Mouse (Mus musculus) liver, embryonic 14.5 days (tissue): Measurements from ENCODE around the gene Omt2b. TPM values are rescaled to one million over a fixed set of nuclear protein-coding genes. Genes with fewer than 3 reads are reported as not detected.
A peak's percentile ranks its signal among the peaks of the same experiment; 100 is the strongest.

ENCODE experiments used
- ATAC-seq: fragments of 200-750 bp; cut with Nextera tagmentation; 2 replicates; pipeline ENCODE4 v1.8.0; 2017; ENCODE audit warnings: moderate number of reproducible peaks, mild to moderate bottlenecking, moderate library complexity; ENCODE audit not compliant: insufficient read depth
- DNase-seq, 3 experiments: peaks; one replicate each; pipeline ENCODE4 v3.0.0-alpha.2; 2012 to 2013; ENCODE audit warnings: low read depth in 3 of 3, low spot score in 3 of 3
- H3K27ac ChIP-seq: fragments of 300-500 bp; sonication (generic); 2 replicates; pipeline ENCODE4 v1.5.1; 2014; ENCODE audit warnings: moderate library complexity, mild to moderate bottlenecking, control low read depth, inconsistent platforms
- H3K27me3 ChIP-seq: fragments of 300-500 bp; sonication (generic); 2 replicates; pipeline ENCODE4 v1.6.1; 2014; ENCODE audit warnings: mild to moderate bottlenecking, low read length, moderate library complexity; ENCODE audit not compliant: control insufficient read depth, insufficient read depth
- H3K36me3 ChIP-seq: fragments of 300-500 bp; sonication (generic); replicated peaks from 2 replicates; pipeline ENCODE4 v1.6.1; 2014; ENCODE audit warnings: low read depth; ENCODE audit not compliant: control insufficient read depth, insufficient read depth
- H3K4me1 ChIP-seq, 2 experiments: fragments of 200-500 bp in 1 of 2; fragments of 300-500 bp in 1 of 2; sonication (generic) in 1 of 2; replicated peaks; 2 replicates each; pipeline ENCODE4 v1.6.1; 2012 to 2014; ENCODE audit warnings: antibody characterized with exemption in 1 of 2, inconsistent platforms in 1 of 2, low read length in 1 of 2; ENCODE audit not compliant: control insufficient read depth in 2 of 2, insufficient read depth in 2 of 2
- H3K4me2 ChIP-seq: fragments of 300-500 bp; sonication (generic); 2 replicates; pipeline ENCODE4 v1.6.1; 2014; ENCODE audit warnings: low read depth, mild to moderate bottlenecking, control low read depth, moderate library complexity
- H3K4me3 ChIP-seq, 2 experiments: fragments of 200-500 bp in 1 of 2; fragments of 300-500 bp in 1 of 2; sonication (generic) in 1 of 2; 2 replicates each; pipeline ENCODE4 v1.5.1; 2012 to 2014; ENCODE audit warnings: low read depth in 2 of 2, low read length in 2 of 2, mild to moderate bottlenecking in 2 of 2, control low read depth in 1 of 2, inconsistent platforms in 1 of 2, moderate library complexity in 1 of 2; ENCODE audit not compliant: insufficient read depth in 1 of 2
- H3K9ac ChIP-seq: fragments of 300-500 bp; sonication (generic); replicated peaks from 2 replicates; pipeline ENCODE4 v1.6.1; 2014; ENCODE audit warnings: mild to moderate bottlenecking, control low read depth, moderate library complexity
- H3K9me3 ChIP-seq: fragments of 300-500 bp; sonication (generic); 2 replicates; pipeline ENCODE4 v1.6.1; 2016; ENCODE audit warnings: low read length, mixed read lengths; ENCODE audit not compliant: control insufficient read depth
- CTCF ChIP-seq: IDR thresholded peaks from 2 replicates; pipeline ENCODE4 v1.5.1; 2016; ENCODE audit warnings: antibody characterized with exemption, low read depth, control low read depth
- EP300 ChIP-seq: IDR thresholded peaks from 2 replicates; pipeline ENCODE4 v1.6.1; 2016; ENCODE audit warnings: antibody characterized with exemption, low read depth
- WGBS: fragments of 180-500 bp; shearing (Covaris S2); extraction: QIAGEN DNeasy Blood & Tissue Kit; methylation state at CpG from one replicate; pipeline ENCODE4 v1.1.7; 2014; ENCODE audit not compliant: insufficient replicate concordance; 5-methylcytosine and 5-hydroxymethylcytosine counted together
- polyA plus RNA-seq, 2 experiments: library from polyadenylated mRNA; depleted of rRNA in 1 of 2; stranded (reverse) in 1 of 2; unstranded in 1 of 2; fragments of >200 nt; fragmentation: Nextera tagmentation in 1 of 2; extraction: Ambion mirVana in 1 of 2; gene quantifications; 2 replicates each; pipeline versions ENCODE4 v1.2.1 to v1.2.3; 2012 to 2014

Omt2b gene
- polyA plus RNA-seq, 2 experiments, result not detected

DNA sequence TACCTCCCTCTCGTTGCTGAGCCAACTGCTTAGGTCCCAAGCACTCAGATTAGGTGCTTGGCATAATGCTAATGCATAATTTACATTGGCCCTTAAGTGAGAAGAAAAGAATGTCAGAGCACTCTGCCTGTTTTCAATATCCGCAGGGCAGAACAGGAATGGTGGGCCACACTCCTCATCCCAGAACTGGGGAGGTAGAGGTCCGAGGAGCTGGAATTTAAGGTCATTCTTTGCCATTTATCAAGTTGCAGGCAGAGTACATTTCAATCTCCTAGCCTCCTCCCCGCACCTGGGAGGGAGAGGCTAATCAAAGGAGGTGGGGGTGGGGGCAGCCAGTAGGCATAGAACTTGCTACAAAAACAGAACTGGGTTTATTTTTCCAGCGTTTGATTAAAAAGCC lies 47.0 kb downstream of the Omt2b start:
- Histone ChIP-seq H3K9me3 (no peaks in the 10 kb centered on the region), H3K27me3 (peaks cover 2% of the 10 kb centered on the region; the same call in 1 of the 2 replicates), H3K27ac (no peak overlapping the region), H3K4me3 (no peak overlapping the region), H3K4me1 (no peaks in the 10 kb centered on the region), H3K36me3 (no peaks in the 10 kb centered on the region), H3K4me2 (no peak overlapping the region), H3K9ac (no peak overlapping the region)
- no peak for ATAC-seq
- 41% methylated on average over 5 of the region's 5 CpGs for WGBS
- TF ChIP-seq EP300, result no peak
- no peak for TF ChIP-seq CTCF
- no peak for DNase-seq

DNA sequence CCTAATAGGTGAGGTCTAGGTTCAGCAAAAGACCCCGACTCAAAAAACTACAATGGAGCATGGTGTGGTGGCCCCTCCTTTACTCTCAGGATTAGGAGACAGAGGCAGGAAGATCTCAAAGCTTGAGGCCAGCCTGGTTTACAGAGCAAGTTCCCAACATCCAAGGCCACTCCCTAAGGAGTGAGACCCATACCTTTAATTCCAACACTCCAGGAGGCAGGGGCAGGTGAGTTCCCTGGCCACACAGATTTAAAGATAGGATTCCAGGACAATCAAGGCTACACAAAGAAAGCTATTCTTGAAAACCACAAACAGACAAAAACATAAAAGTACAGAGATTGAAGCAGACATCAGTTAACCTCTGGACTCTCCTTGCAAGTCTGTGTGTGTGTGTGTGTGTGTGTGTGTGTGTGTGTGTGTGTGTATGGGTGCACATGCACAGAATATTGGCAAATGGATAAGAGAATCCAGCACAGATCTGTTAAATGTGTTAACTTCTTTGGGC lies 47.5 kb downstream of the Omt2b start:
- H3K9me3 ChIP-seq, result no peaks in the 10 kb centered on the region
- no peak overlapping the region for H3K9ac ChIP-seq
- H3K36me3 ChIP-seq, result no peaks in the 10 kb centered on the region
- no peak overlapping the region for H3K4me2 ChIP-seq
- H3K4me1 ChIP-seq, result no peaks in the 10 kb centered on the region
- H3K27me3 ChIP-seq, result peaks cover 2% of the 10 kb centered on the region; the same call in 1 of the 2 replicates
- ATAC-seq, result no peak
- 41% methylated on average over 1 of the region's 1 CpGs for WGBS
- H3K4me3 ChIP-seq, result no peak overlapping the region
- no peak overlapping the region for H3K27ac ChIP-seq
- TF ChIP-seq CTCF (no peak), EP300 (no peak)
- DNase-seq, result no peak

DNA sequence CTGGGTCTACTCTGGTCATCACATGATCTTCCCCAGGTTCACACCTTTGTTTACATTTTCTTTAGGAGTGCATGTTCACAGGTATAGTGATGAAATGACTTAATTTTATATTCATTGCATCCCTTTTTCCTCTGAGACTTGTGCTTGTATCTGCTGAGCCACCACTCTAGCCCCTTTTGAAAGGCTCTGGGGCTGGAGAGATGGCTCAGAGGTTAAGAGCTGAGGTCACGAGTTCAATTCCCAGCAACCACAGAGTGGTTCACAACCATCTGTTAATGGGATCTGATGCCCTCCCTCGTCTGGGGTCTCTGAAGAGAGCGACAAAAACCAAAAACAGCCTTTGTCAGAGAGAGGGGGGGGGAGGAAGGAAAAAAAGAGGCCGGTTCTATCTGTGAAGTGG lies 48.1 kb downstream of the Omt2b start:
- WGBS, result 55% methylated on average over 4 of the region's 4 CpGs
- no peak overlapping the region for H3K9ac ChIP-seq
- peaks cover 2% of the 10 kb centered on the region; the same call in 1 of the 2 replicates for H3K27me3 ChIP-seq
- H3K36me3 ChIP-seq, result no peaks in the 10 kb centered on the region
- TF ChIP-seq EP300 (no peak), CTCF (no peak)
- no peaks in the 10 kb centered on the region for H3K9me3 ChIP-seq
- H3K27ac ChIP-seq, result no peak overlapping the region
- no peaks in the 10 kb centered on the region for H3K4me1 ChIP-seq
- H3K4me2 ChIP-seq, result no peak overlapping the region
- H3K4me3 ChIP-seq, result no peak overlapping the region
- no peak for DNase-seq
- no peak for ATAC-seq

DNA sequence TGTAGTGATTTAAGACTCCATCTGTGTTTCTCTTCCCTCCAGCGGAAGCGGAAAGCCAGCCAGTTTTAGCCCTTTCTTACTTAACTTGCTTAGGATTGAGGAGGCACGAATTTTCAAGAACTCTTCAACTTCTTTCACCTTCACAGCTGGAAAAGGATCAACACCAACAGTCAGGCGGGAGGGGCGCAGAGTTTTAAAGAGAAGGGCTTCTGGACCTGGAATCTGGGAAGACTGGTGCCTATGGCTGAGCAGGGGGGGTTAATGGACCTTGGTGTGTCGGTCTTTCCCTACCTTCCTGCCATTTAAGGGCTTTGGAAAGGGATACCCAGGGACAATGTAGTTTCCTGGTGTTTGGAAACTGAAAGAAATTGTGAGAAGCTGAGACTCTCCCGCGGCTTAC lies 50.2 kb downstream of the Omt2b start:
- peaks cover 2% of the 10 kb centered on the region; the same call in 1 of the 2 replicates for H3K27me3 ChIP-seq

DNA sequence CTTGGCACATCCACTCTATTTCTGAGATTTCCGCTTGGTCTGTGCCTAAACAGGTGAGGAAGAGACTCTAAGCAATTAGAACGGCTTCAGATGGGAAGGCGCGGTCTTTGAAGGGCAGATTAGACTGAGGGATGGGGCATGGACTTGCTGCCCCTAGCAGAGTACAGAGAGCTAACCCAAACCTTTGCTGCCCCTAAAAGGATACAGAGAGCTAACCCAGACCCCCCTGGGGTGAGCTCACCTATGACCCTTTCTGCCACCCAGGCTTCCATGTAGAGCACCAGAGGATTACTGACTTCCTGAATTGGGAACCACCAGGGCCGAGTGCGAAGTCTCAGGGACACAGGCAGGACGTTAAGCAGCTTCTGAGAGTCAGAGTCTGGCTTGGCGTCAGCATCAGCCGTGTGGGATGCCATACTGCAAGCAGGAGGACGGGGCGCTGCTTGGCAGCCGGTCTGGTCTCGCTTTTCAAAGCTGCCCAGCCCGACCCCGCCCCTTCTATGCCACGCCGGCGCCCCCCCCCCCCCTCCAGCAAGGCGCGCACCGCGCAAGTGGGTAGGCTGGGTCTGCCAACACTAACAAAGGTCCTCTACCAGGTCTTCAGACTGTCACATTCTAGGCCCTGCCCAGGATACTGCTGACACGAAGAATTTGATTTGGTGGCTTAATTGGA lies 50.9 kb downstream of the Omt2b start, which contains the start of gene Ooep:
Gene Ooep (minus strand): TSS at position 613 of the 673 bp plus-strand sequence.
- 7% methylated on average over 22 of the region's 23 CpGs for WGBS
- Histone ChIP-seq H3K4me3 (no peak within 1 kb of the TSS), H3K27ac (no peak within 1 kb of the TSS), H3K4me2 (0 out of 2 replicates have a peak within 1 kb of the TSS, but pooled peaks have one; percentile 11), H3K9ac (no peak within 1 kb of the TSS), H3K9me3 (no peaks in the 10 kb centered on the region), H3K27me3 (peaks cover 2% of the 10 kb centered on the region; the same call in 1 of the 2 replicates), H3K36me3 (no peaks in the 10 kb centered on the region), H3K4me1 (no peaks in the 10 kb centered on the region)
- DNase-seq (no peak), ATAC-seq (no peak)
- no peak for TF ChIP-seq CTCF
- TF ChIP-seq EP300, result no peak

More for the DNA sequence above, 50.2 kb downstream of the Omt2b start:
- no peak overlapping the region for H3K9ac ChIP-seq
- H3K9me3 ChIP-seq, result no peaks in the 10 kb centered on the region
- no peaks in the 10 kb centered on the region for H3K4me1 ChIP-seq
- no peak overlapping the region for H3K27ac ChIP-seq
- no peak for DNase-seq
- no peaks in the 10 kb centered on the region for H3K36me3 ChIP-seq
- 39% methylated on average over 8 of the region's 8 CpGs for WGBS
- no peak for ATAC-seq
- TF ChIP-seq CTCF (no peak), EP300 (no peak)
- no peak overlapping the region for H3K4me3 ChIP-seq
- H3K4me2 ChIP-seq, result no peak overlapping the region

Other genes starting within 250 kb of the Omt2b start
- gene Fbxo9, start 218.5 kb upstream of the Omt2b start, polyA plus RNA-seq (2012; rRNA removed), result 47.3 and 78.1 TPM in 2 replicates
- gene Fbxo9, start 218.5 kb upstream of the Omt2b start, polyA plus RNA-seq (2014; fragmentation: Nextera tagmentation; extraction: Ambion mirVana), result 68.1 and 80.0 TPM in 2 replicates
- gene Ick, start 218.4 kb upstream of the Omt2b start, polyA plus RNA-seq (2012; rRNA removed), result 3.0 and 3.6 TPM in 2 replicates
- gene Ick, start 218.4 kb upstream of the Omt2b start, polyA plus RNA-seq (2014; fragmentation: Nextera tagmentation; extraction: Ambion mirVana), result 3.7 and 4.7 TPM in 2 replicates
- 11.7 and 17.2 TPM in 2 replicates for gene Gsta4, start 144.8 kb upstream of the Omt2b start, polyA plus RNA-seq (2012; rRNA removed)
- gene Gsta4, start 144.8 kb upstream of the Omt2b start, polyA plus RNA-seq (2014; fragmentation: Nextera tagmentation; extraction: Ambion mirVana), result 30.6 and 33.0 TPM in 2 replicates
- gene Gsta1, start 96.9 kb upstream of the Omt2b start, polyA plus RNA-seq (2012; rRNA removed), result 0.06 TPM in 1 of 2 replicates, not detected in the other
- 0.24 TPM in 1 of 2 replicates, not detected in the other for gene Gsta1, start 96.9 kb upstream of the Omt2b start, polyA plus RNA-seq (2014; fragmentation: Nextera tagmentation; extraction: Ambion mirVana)
- not detected in 2 replicates for gene Gm3776, start 70.5 kb upstream of the Omt2b start, polyA plus RNA-seq (2012; rRNA removed)
- gene Gm3776, start 70.5 kb upstream of the Omt2b start, polyA plus RNA-seq (2014; fragmentation: Nextera tagmentation; extraction: Ambion mirVana), result not detected in 2 replicates
- gene Gm10639, start 37.7 kb upstream of the Omt2b start, polyA plus RNA-seq (2012; rRNA removed), result not detected in 2 replicates
- not detected in 2 replicates for gene Gm10639, start 37.7 kb upstream of the Omt2b start, polyA plus RNA-seq (2014; fragmentation: Nextera tagmentation; extraction: Ambion mirVana)
- not detected in 2 replicates for gene Omt2a, start 12.8 kb upstream of the Omt2b start, polyA plus RNA-seq (2012; rRNA removed)
- not detected in 2 replicates for gene Omt2a, start 12.8 kb upstream of the Omt2b start, polyA plus RNA-seq (2014; fragmentation: Nextera tagmentation; extraction: Ambion mirVana)
- gene Gsta2, start 28.2 kb downstream of the Omt2b start, polyA plus RNA-seq (2012; rRNA removed), result 0.05 and 0.07 TPM in 2 replicates
- 0.29 and 0.43 TPM in 2 replicates for gene Gsta2, start 28.2 kb downstream of the Omt2b start, polyA plus RNA-seq (2014; fragmentation: Nextera tagmentation; extraction: Ambion mirVana)
- not detected in 2 replicates for gene Dppa5a, start 40.6 kb downstream of the Omt2b start, polyA plus RNA-seq (2012; rRNA removed)
- gene Dppa5a, start 40.6 kb downstream of the Omt2b start, polyA plus RNA-seq (2014; fragmentation: Nextera tagmentation; extraction: Ambion mirVana), result not detected in 2 replicates
- gene Ooep, start 51.1 kb downstream of the Omt2b start, polyA plus RNA-seq (2012; rRNA removed), result 0.02 TPM in 1 of 2 replicates, not detected in the other
- 0.09 TPM in 1 of 2 replicates, not detected in the other for gene Ooep, start 51.1 kb downstream of the Omt2b start, polyA plus RNA-seq (2014; fragmentation: Nextera tagmentation; extraction: Ambion mirVana)
- gene Ddx43, start 68.2 kb downstream of the Omt2b start, polyA plus RNA-seq (2012; rRNA removed), result 0.02 TPM in 1 of 2 replicates, not detected in the other
- not detected in 2 replicates for gene Ddx43, start 68.2 kb downstream of the Omt2b start, polyA plus RNA-seq (2014; fragmentation: Nextera tagmentation; extraction: Ambion mirVana)
- 0.66 and 1.0 TPM in 2 replicates for gene Cgas, start 115.6 kb downstream of the Omt2b start, polyA plus RNA-seq (2012; rRNA removed)
- gene Cgas, start 115.6 kb downstream of the Omt2b start, polyA plus RNA-seq (2014; fragmentation: Nextera tagmentation; extraction: Ambion mirVana), result 0.62 and 0.66 TPM in 2 replicates
- 11.5 and 14.0 TPM in 2 replicates for gene Mto1, start 120.6 kb downstream of the Omt2b start, polyA plus RNA-seq (2012; rRNA removed)
- 17.7 and 20.4 TPM in 2 replicates for gene Mto1, start 120.6 kb downstream of the Omt2b start, polyA plus RNA-seq (2014; fragmentation: Nextera tagmentation; extraction: Ambion mirVana)
- gene Gm17324, start 121.2 kb downstream of the Omt2b start, polyA plus RNA-seq (2012; rRNA removed), result 0.15 TPM in 2 replicates
- gene Gm17324, start 121.2 kb downstream of the Omt2b start, polyA plus RNA-seq (2014; fragmentation: Nextera tagmentation; extraction: Ambion mirVana), result 0.55 and 0.63 TPM in 2 replicates
- gene Eef1a1, start 161.6 kb downstream of the Omt2b start, polyA plus RNA-seq (2012; rRNA removed), result 2,579 and 4,315 TPM in 2 replicates
- 2,316 and 2,621 TPM in 2 replicates for gene Eef1a1, start 161.6 kb downstream of the Omt2b start, polyA plus RNA-seq (2014; fragmentation: Nextera tagmentation; extraction: Ambion mirVana)